Mouse (Mus musculus): ENCODE measurements around the gene Frem3. TPM values are rescaled to one million over a fixed set of nuclear protein-coding genes. Genes with fewer than 3 reads are reported as not detected.

Gene Frem3
- polyA plus RNA-seq, 1 experiment from 2014 or later = not detected

GRCm38 (mm10) chr8:80611441-80611751 lies 516 bp downstream of the Frem3 start:
- peaks cover 29% of the 10 kb centered on the region for H3K27me3 ChIP-seq
- H3K9ac ChIP-seq = no peak overlapping the region
- H3K27ac ChIP-seq = no peak overlapping the region
- no peaks in the 10 kb centered on the region for H3K9me3 ChIP-seq
- no peaks in the 10 kb centered on the region for H3K36me3 ChIP-seq
- H3K4me1 ChIP-seq = peaks cover 8% of the 10 kb centered on the region; the same call in 1 of the 2 replicates
- H3K4me2 ChIP-seq (replicated peaks) = peak overlapping the region; percentile 47
- 4% methylated on average over 12 of the region's 12 CpGs for WGBS
- ATAC-seq (ENCODE audit: insufficient number of reproducible peaks, insufficient read depth, low FRiP score, low TSS enrichment) = no peak
- H3K4me3 ChIP-seq = peak overlapping the region; percentile 25

GRCm38 (mm10) chr8:80619787-80620186 lies 8.9 kb downstream of the Frem3 start:
- H3K36me3 ChIP-seq = no peaks in the 10 kb centered on the region
- H3K4me1 ChIP-seq = no peaks in the 10 kb centered on the region
- no peak for ATAC-seq (ENCODE audit: insufficient number of reproducible peaks, insufficient read depth, low FRiP score, low TSS enrichment)
- WGBS = 42% methylated on average over 3 of the region's 3 CpGs
- H3K9ac ChIP-seq = no peak overlapping the region
- H3K27me3 ChIP-seq = no peaks in the 10 kb centered on the region
- H3K4me3 ChIP-seq = no peak overlapping the region
- no peak overlapping the region for H3K27ac ChIP-seq
- H3K4me2 ChIP-seq (replicated peaks) = no peak overlapping the region
- H3K9me3 ChIP-seq = no peaks in the 10 kb centered on the region

- Histone ChIP-seq H3K4me2 (replicated peaks) (no peak overlapping the region), H3K4me3 (no peak overlapping the region), H3K9ac (no peak overlapping the region), H3K36me3 (no peaks in the 10 kb centered on the region), H3K27me3 (no peaks in the 10 kb centered on the region), H3K27ac (no peak overlapping the region), H3K4me1 (no peaks in the 10 kb centered on the region), H3K9me3 (no peaks in the 10 kb centered on the region)
- 75% methylated on average over 6 of the region's 6 CpGs for WGBS
- no peak for ATAC-seq (ENCODE audit: insufficient number of reproducible peaks, insufficient read depth, low FRiP score, low TSS enrichment)
Observed at GRCm38 (mm10) chr8:80647394-80647793, 36.5 kb downstream of the Frem3 start.

GRCm38 (mm10) chr8:80657639-80658038 lies 46.8 kb downstream of the Frem3 start:
- WGBS = 49% methylated on average over 4 of the region's 4 CpGs
- H3K4me3 ChIP-seq = no peak overlapping the region
- H3K9me3 ChIP-seq = no peaks in the 10 kb centered on the region
- no peaks in the 10 kb centered on the region for H3K36me3 ChIP-seq
- no peak overlapping the region for H3K27ac ChIP-seq
- H3K9ac ChIP-seq = no peak overlapping the region
- no peak for ATAC-seq (ENCODE audit: insufficient number of reproducible peaks, insufficient read depth, low FRiP score, low TSS enrichment)
- H3K4me1 ChIP-seq = no peaks in the 10 kb centered on the region
- no peak overlapping the region for H3K4me2 ChIP-seq (replicated peaks)
- H3K27me3 ChIP-seq = no peaks in the 10 kb centered on the region

GRCm38 (mm10) chr8:80661055-80661454 lies 50.2 kb downstream of the Frem3 start:
- WGBS = 76% methylated on average over 4 of the region's 4 CpGs

GRCm38 (mm10) chr8:80663476-80663875 lies 52.6 kb downstream of the Frem3 start:
- Histone ChIP-seq H3K4me1 (no peaks in the 10 kb centered on the region), H3K36me3 (no peaks in the 10 kb centered on the region), H3K9ac (no peak overlapping the region), H3K4me2 (replicated peaks) (no peak overlapping the region), H3K4me3 (no peak overlapping the region), H3K27ac (no peak overlapping the region), H3K27me3 (no peaks in the 10 kb centered on the region), H3K9me3 (no peaks in the 10 kb centered on the region)
- WGBS = 68% methylated on average over 3 of the region's 3 CpGs
- no peak for ATAC-seq (ENCODE audit: insufficient number of reproducible peaks, insufficient read depth, low FRiP score, low TSS enrichment)

More at GRCm38 (mm10) chr8:80661055-80661454, 50.2 kb downstream of the Frem3 start:
- H3K9ac ChIP-seq = no peak overlapping the region
- no peak overlapping the region for H3K4me3 ChIP-seq
- H3K4me1 ChIP-seq = no peaks in the 10 kb centered on the region
- no peaks in the 10 kb centered on the region for H3K9me3 ChIP-seq
- ATAC-seq (ENCODE audit: insufficient number of reproducible peaks, insufficient read depth, low FRiP score, low TSS enrichment) = no peak
- no peak overlapping the region for H3K27ac ChIP-seq
- H3K27me3 ChIP-seq = no peaks in the 10 kb centered on the region
- H3K36me3 ChIP-seq = no peaks in the 10 kb centered on the region
- H3K4me2 ChIP-seq (replicated peaks) = no peak overlapping the region

GRCm38 (mm10) chr8:80669277-80669901 lies 58.5 kb downstream of the Frem3 start:
- Histone ChIP-seq H3K27me3 (no peaks in the 10 kb centered on the region), H3K4me1 (no peaks in the 10 kb centered on the region), H3K9ac (no peak overlapping the region), H3K4me3 (no peak overlapping the region), H3K36me3 (no peaks in the 10 kb centered on the region), H3K27ac (no peak overlapping the region), H3K9me3 (no peaks in the 10 kb centered on the region), H3K4me2 (replicated peaks) (no peak overlapping the region)
- no peak for ATAC-seq (ENCODE audit: insufficient number of reproducible peaks, insufficient read depth, low FRiP score, low TSS enrichment)
- WGBS = 75% methylated on average over 17 of the region's 17 CpGs

- Histone ChIP-seq H3K4me2 (replicated peaks) (no peak overlapping the region), H3K27ac (no peak overlapping the region), H3K36me3 (no peaks in the 10 kb centered on the region), H3K9me3 (no peaks in the 10 kb centered on the region), H3K4me3 (no peak overlapping the region), H3K27me3 (no peaks in the 10 kb centered on the region), H3K9ac (no peak overlapping the region), H3K4me1 (no peaks in the 10 kb centered on the region)
- ATAC-seq (ENCODE audit: insufficient number of reproducible peaks, insufficient read depth, low FRiP score, low TSS enrichment) = no peak
- 75% methylated on average over 5 of the region's 5 CpGs for WGBS
Observed at GRCm38 (mm10) chr8:80682594-80682993, 71.7 kb downstream of the Frem3 start.

GRCm38 (mm10) chr8:80683756-80684335 lies 73.0 kb downstream of the Frem3 start:
- Histone ChIP-seq H3K9ac (no peak overlapping the region), H3K27me3 (no peaks in the 10 kb centered on the region), H3K4me2 (replicated peaks) (no peak overlapping the region), H3K36me3 (no peaks in the 10 kb centered on the region), H3K4me1 (no peaks in the 10 kb centered on the region), H3K9me3 (no peaks in the 10 kb centered on the region), H3K4me3 (no peak overlapping the region), H3K27ac (no peak overlapping the region)
- ATAC-seq (ENCODE audit: insufficient number of reproducible peaks, insufficient read depth, low FRiP score, low TSS enrichment) = no peak
- WGBS = 75% methylated on average over 5 of the region's 5 CpGs

GRCm38 (mm10) chr8:80688141-80688540 lies 77.3 kb downstream of the Frem3 start:
- no peak overlapping the region for H3K4me2 ChIP-seq (replicated peaks)
- 46% methylated on average over 4 of the region's 4 CpGs for WGBS
- H3K9ac ChIP-seq = no peak overlapping the region
- no peaks in the 10 kb centered on the region for H3K36me3 ChIP-seq
- H3K27me3 ChIP-seq = no peaks in the 10 kb centered on the region
- H3K4me1 ChIP-seq = no peaks in the 10 kb centered on the region
- ATAC-seq (ENCODE audit: insufficient number of reproducible peaks, insufficient read depth, low FRiP score, low TSS enrichment) = no peak
- no peak overlapping the region for H3K27ac ChIP-seq
- no peak overlapping the region for H3K4me3 ChIP-seq
- no peaks in the 10 kb centered on the region for H3K9me3 ChIP-seq

- peaks cover 66% of the 10 kb centered on the region for H3K36me3 ChIP-seq
- no peak overlapping the region for H3K9ac ChIP-seq
- H3K27me3 ChIP-seq = no peaks in the 10 kb centered on the region
- ATAC-seq (ENCODE audit: insufficient number of reproducible peaks, insufficient read depth, low FRiP score, low TSS enrichment) = no peak
- no peak overlapping the region for H3K4me3 ChIP-seq
- H3K4me1 ChIP-seq = no peaks in the 10 kb centered on the region
- WGBS = 85% methylated on average over 4 of the region's 4 CpGs
- H3K4me2 ChIP-seq (replicated peaks) = no peak overlapping the region
- H3K27ac ChIP-seq = no peak overlapping the region
- no peaks in the 10 kb centered on the region for H3K9me3 ChIP-seq
Observed at GRCm38 (mm10) chr8:80710670-80711400, 100.0 kb downstream of the Frem3 start.

GRCm38 (mm10) chr8:80714461-80714860 lies 103.6 kb downstream of the Frem3 start:
- H3K9ac ChIP-seq = no peak overlapping the region
- no peak for ATAC-seq (ENCODE audit: insufficient number of reproducible peaks, insufficient read depth, low FRiP score, low TSS enrichment)
- H3K4me3 ChIP-seq = no peak overlapping the region
- H3K4me1 ChIP-seq = no peaks in the 10 kb centered on the region
- peaks cover 53% of the 10 kb centered on the region for H3K36me3 ChIP-seq
- H3K9me3 ChIP-seq = no peaks in the 10 kb centered on the region
- 92% methylated on average over 1 of the region's 1 CpGs for WGBS
- H3K27ac ChIP-seq = no peak overlapping the region
- no peaks in the 10 kb centered on the region for H3K27me3 ChIP-seq
- no peak overlapping the region for H3K4me2 ChIP-seq (replicated peaks)
